ENCODE assay signal across 8 mouse cellular contexts in genomic region chr2:35265296-35265695, GRCm38 (mm10). TPM values are rescaled to one million over a fixed set of nuclear protein-coding genes. Genes with fewer than 3 reads are reported as not detected.
DNase-seq lines count a peak whose midpoint lies in the region; ATAC-seq and TF ChIP-seq lines count a peak whose summit lies in the region.

No protein-coding gene starts in this region.

- H3K4me1 ChIP-seq in forebrain, postnatal 0 days (ENCODE audit: insufficient read depth) = no peaks in the 10 kb centered on the region
- 0 out of 2 replicates have a peak, but pooled peaks cover 3% of the 10 kb centered on the region for H3K4me1 ChIP-seq in hindbrain, postnatal 0 days (ENCODE audit: insufficient read depth, low read length)
- no peaks in the 10 kb centered on the region for H3K4me1 ChIP-seq in liver, embryonic 16.5 days (ENCODE audit: control insufficient read depth, low read depth, low read length)

- H3K27me3 ChIP-seq in forebrain, postnatal 0 days (ENCODE audit: insufficient read depth, low read length) = no peaks in the 10 kb centered on the region
- H3K27me3 ChIP-seq in hindbrain, postnatal 0 days (ENCODE audit: insufficient read depth, low read length) = no peaks in the 10 kb centered on the region
- no peaks in the 10 kb centered on the region for H3K27me3 ChIP-seq in liver, embryonic 16.5 days (ENCODE audit: control insufficient read depth, insufficient read depth, low read depth, low read length)

- TF ChIP-seq CTCF in forebrain, postnatal 0 days (IDR thresholded peaks at IDR 0.05; ENCODE audit: low read depth) = peak; percentile 78
- peak; percentile 82 for TF ChIP-seq CTCF in hindbrain, postnatal 0 days (IDR thresholded peaks at IDR 0.05; ENCODE audit: low read depth)

- no peak overlapping the region for H3K4me3 ChIP-seq in forebrain, postnatal 0 days (ENCODE audit: low read depth, low read length)
- no peak overlapping the region for H3K4me3 ChIP-seq in hindbrain, postnatal 0 days (ENCODE audit: low read length)
- no peak overlapping the region for H3K4me3 ChIP-seq in liver, embryonic 16.5 days (ENCODE audit: low read depth, low read length)

- DNase-seq in kidney, adult 9 months = peak; percentile 65
- DNase-seq in kidney, adult 18-20 months = no peak
- peak; percentile 78 for DNase-seq in forebrain, postnatal 0 days
- peak; percentile 86 for DNase-seq in hindbrain, postnatal 0 days (ENCODE audit: low spot score)
- no peak for DNase-seq in cerebellum, adult 9-11 months

- 38% methylated on average over 8 of the region's 8 CpGs for WGBS in forebrain, postnatal 0 days
- WGBS in hindbrain, postnatal 0 days = 38% methylated on average over 8 of the region's 8 CpGs
- whole genome bisulfite sequencing in liver, embryonic 16.5 days (ENCODE audit: insufficient replicate concordance) = 33% methylated on average over 8 of the region's 8 CpGs

- H3K4me2 ChIP-seq in forebrain, postnatal 0 days (ENCODE audit: low read depth) = no peak overlapping the region
- no peak overlapping the region for H3K4me2 ChIP-seq in hindbrain, postnatal 0 days (ENCODE audit: low read depth, low read length)
- no peak overlapping the region for H3K4me2 ChIP-seq in liver, embryonic 16.5 days (ENCODE audit: low read depth, low read length)

- no peaks in the 10 kb centered on the region for H3K36me3 ChIP-seq in forebrain, postnatal 0 days (ENCODE audit: insufficient read depth)
- no peaks in the 10 kb centered on the region for H3K36me3 ChIP-seq in hindbrain, postnatal 0 days (ENCODE audit: insufficient read depth, low read length)
- no peaks in the 10 kb centered on the region for H3K36me3 ChIP-seq in liver, embryonic 16.5 days (ENCODE audit: control insufficient read depth, insufficient read depth)

- no peaks in the 10 kb centered on the region for H3K9me3 ChIP-seq in forebrain, postnatal 0 days (ENCODE audit: low read length)
- no peaks in the 10 kb centered on the region for H3K9me3 ChIP-seq in hindbrain, postnatal 0 days (ENCODE audit: low read length)
- no peaks in the 10 kb centered on the region for H3K9me3 ChIP-seq in liver, embryonic 16.5 days (replicated peaks; ENCODE audit: control insufficient read depth, low read length)

- ATAC-seq in activated CD4-positive, CD25-positive, alpha-beta regulatory T cell, adult 4 months = peak; percentile 75
- peak; percentile 95 for ATAC-seq in forebrain, postnatal 0 days
- ATAC-seq in hindbrain, postnatal 0 days = peak; percentile 87
- 0 out of 2 replicates have a peak, but pooled peaks have one; percentile 43 for ATAC-seq in liver, embryonic 16.5 days (ENCODE audit: low read depth)
- peak; percentile 74 for ATAC-seq in neutrophil, adult 5-6 weeks (ENCODE audit: extremely low read depth, insufficient number of reproducible peaks, low FRiP score, poor library complexity, severe bottlenecking)

- no peak overlapping the region for H3K27ac ChIP-seq in forebrain, postnatal 0 days (ENCODE audit: low read depth, low read length)
- H3K27ac ChIP-seq in hindbrain, postnatal 0 days = no peak overlapping the region
- H3K27ac ChIP-seq in liver, embryonic 16.5 days (ENCODE audit: low read length) = no peak overlapping the region

- no peak overlapping the region for H3K9ac ChIP-seq in forebrain, postnatal 0 days
- no peak overlapping the region for H3K9ac ChIP-seq in hindbrain, postnatal 0 days (replicated peaks; ENCODE audit: low read length)
- no peak overlapping the region for H3K9ac ChIP-seq in liver, embryonic 16.5 days (ENCODE audit: low read depth, low read length)

RNA-seq across cellular contexts. Expression of gene Gsn, which starts 9.1 kb away (rescaled TPM):
- polyA plus RNA-seq in activated CD4-positive, CD25-positive, alpha-beta regulatory T cell, adult 4 months (2017; shearing (Covaris generic)) = 10 to 100 TPM; 27.2 to 28.3 TPM
- 24.3 and 30.3 TPM in 2 replicates for total RNA-seq in forebrain, postnatal 0 days (2014; rRNA removed)
- polyA plus RNA-seq in forebrain, postnatal 0 days (2015; fragmentation: Nextera tagmentation; extraction: Ambion mirVana) = 24.3 and 27.2 TPM in 2 replicates
- 35.4 and 50.1 TPM in 2 replicates for total RNA-seq in hindbrain, postnatal 0 days (2014; rRNA removed)
- 33.8 and 39.4 TPM in 2 replicates for polyA plus RNA-seq in hindbrain, postnatal 0 days (2015; fragmentation: Nextera tagmentation; extraction: Ambion mirVana)
- 163 and 188 TPM in 2 replicates for polyA plus RNA-seq in liver, embryonic 16.5 days (2015; fragmentation: Nextera tagmentation; extraction: Ambion mirVana)
- 187 and 197 TPM in 2 replicates for total RNA-seq in neutrophil, adult 5-6 weeks (2017)

Comparison
In these comparisons a context has a peak if more than half of its experiments do, and no peak if none do; other contexts are left out.
1. DNase-seq: peak in kidney, adult 9 months (single experiment), forebrain, postnatal 0 days (single experiment) and hindbrain, postnatal 0 days (single experiment); none in kidney, adult 18-20 months (single experiment) and cerebellum, adult 9-11 months (single experiment).
2. ATAC-seq: peak in every context shown above with its lines; median percentile 95 in forebrain, postnatal 0 days; 87 in hindbrain, postnatal 0 days; 75 in activated CD4-positive, CD25-positive, alpha-beta regulatory T cell, adult 4 months; 74 in neutrophil, adult 5-6 weeks; 43 in liver, embryonic 16.5 days.